ENCODE assay signal across 9 mouse cellular contexts in genomic region chr5:28293990-28294389, GRCm38 (mm10). TPM values are rescaled to one million over a fixed set of nuclear protein-coding genes. Genes with fewer than 3 reads are reported as not detected.
DNase-seq lines count a peak whose midpoint lies in the region; ATAC-seq and TF ChIP-seq lines count a peak whose summit lies in the region.
"Had no signal": no experiment of that assay in that cellular context is flagged by ENCODE, and none has a peak within 500 bp of the region (broad histone marks: within the 10 kb centered on the region; RNA-seq: fewer than 3 reads in every experiment).

No protein-coding gene starts in this region.

- no peak for ATAC-seq in Patski

- H3K27me3 ChIP-seq in Patski = peaks cover 8% of the 10 kb centered on the region
- H3K27me3 ChIP-seq: limb, embryonic 12.5 days had no signal

- POLR2A ChIA-PET in Patski (lab: Charles Lee) = no interaction called here

- peak; percentile 77 for DNase-seq in CD4-positive helper T cell, adult 2 months (ENCODE audit: low read depth, low spot score)
- no peak for DNase-seq in Patski (ENCODE audit: low read depth, low spot score)
- peak; percentile 96 to 98 for DNase-seq in cerebellum, postnatal 25 days
- peak; percentile 91 for DNase-seq in gastrocnemius, postnatal 10 days
- peak; percentile 89 for DNase-seq in layer of hippocampus, adult 11-12 months (ENCODE audit: low spot score)
- peak; percentile 88 for DNase-seq in lung, postnatal 10 days
- peak; percentile 90 for DNase-seq in right cerebral cortex, postnatal 14 days
- peak; percentile 78 to 87 for DNase-seq in urinary bladder, postnatal 36 days (ENCODE audit: low spot score in 2 of 2)

- CTCF ChIA-PET in Patski (lab: Charles Lee) = interaction anchor here (0.7 to 2.6 kb wide), 15 partner anchors 8 to 120 kb away, joined by 3 to 18 read pairs (median 4); no protein-coding TSS in a partner anchor

- peak; percentile 98 for TF ChIP-seq CTCF in Patski (IDR thresholded peaks at IDR 0.05)

- in situ Hi-C loops in Patski (cut with MboI; ENCODE audit: low pct_unique_long_range_greater_than_20kb) = no loop called here

RNA-seq across cellular contexts. Expression of gene Rbm33, which starts 22.9 kb away (rescaled TPM):
- polyA plus RNA-seq in Patski (2021) = 39.6 TPM
- total RNA-seq in gastrocnemius, postnatal 10 days (2021) = 10 to 100 TPM; 31.7 to 37.0 TPM

RNA-seq across cellular contexts. Expression of gene Cnpy1, which starts 48.4 kb away (rescaled TPM):
- polyA plus RNA-seq in Patski (2021) = not detected
- not detected for total RNA-seq in gastrocnemius, postnatal 10 days (2021)
- polyA plus RNA-seq: limb, embryonic 12.5 days had no signal
